ENCODE assay signal across 8 mouse cellular contexts in the genomic region with DNA sequence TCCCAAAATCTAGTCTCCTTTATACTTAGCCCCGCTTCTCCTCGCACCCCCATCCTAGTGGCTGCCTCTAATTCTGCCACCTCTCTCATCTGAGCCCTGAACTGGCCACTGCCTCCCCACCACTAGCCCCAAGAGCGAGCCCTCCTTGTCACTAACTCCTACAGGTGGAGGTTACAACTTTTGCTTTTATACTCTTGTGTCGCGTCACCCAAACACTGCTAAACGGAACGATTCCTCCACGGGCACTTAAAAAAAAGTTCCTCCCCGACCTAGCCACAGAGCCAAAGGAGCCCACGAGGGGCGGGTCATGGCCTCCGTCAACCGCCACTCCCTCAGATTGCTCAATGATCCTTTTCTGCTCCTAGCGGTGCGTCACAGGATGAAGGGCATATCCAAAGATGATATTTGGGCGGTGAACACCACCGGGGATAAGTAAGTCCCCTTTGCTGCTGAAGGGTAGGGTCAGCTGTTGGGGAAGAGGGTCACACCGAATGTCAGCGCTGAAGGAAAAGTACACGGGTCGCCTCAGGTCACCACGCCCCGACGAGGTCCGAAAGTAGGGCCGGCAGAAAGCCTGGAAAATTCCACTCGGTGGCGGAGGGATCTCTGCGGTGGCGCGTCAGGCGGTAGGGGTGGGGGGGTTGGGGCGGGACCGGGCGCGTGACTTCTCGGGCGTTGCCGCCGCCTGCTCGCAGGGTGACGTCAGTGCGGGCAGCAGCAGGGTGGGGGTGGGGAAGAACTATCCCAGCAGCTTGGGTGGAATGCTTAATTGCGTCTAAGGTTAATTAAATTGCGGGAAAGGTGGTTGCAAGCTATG. TPM values are rescaled to one million over a fixed set of nuclear protein-coding genes. Genes with fewer than 3 reads are reported as not detected.
DNase-seq lines count a peak whose midpoint lies in the region; ATAC-seq and TF ChIP-seq lines count a peak whose summit lies in the region.

No protein-coding gene starts in this region.

- WGBS in forebrain, embryonic 10.5 days, result 7% methylated on average over 45 of the region's 45 CpGs
- under 1% methylated on average over 45 of the region's 45 CpGs for WGBS in large intestine, adult 2 months
- 2% methylated on average over 45 of the region's 45 CpGs for WGBS in liver, postnatal 0 days (ENCODE audit: insufficient replicate concordance)
- 8% methylated on average over 45 of the region's 45 CpGs for WGBS in neural tube, embryonic 14.5 days

- no peaks in the 10 kb centered on the region for H3K36me3 ChIP-seq in forebrain, embryonic 10.5 days (replicated peaks)
- H3K36me3 ChIP-seq in liver, postnatal 0 days (replicated peaks; ENCODE audit: insufficient read depth, low read length), result peaks cover 5% of the 10 kb centered on the region; the same call in 1 of the 2 replicates
- H3K36me3 ChIP-seq in neural tube, embryonic 14.5 days (ENCODE audit: control insufficient read depth, insufficient read depth, low read length), result no peaks in the 10 kb centered on the region

- H3K4me1 ChIP-seq in forebrain, embryonic 10.5 days, result peaks cover 100% of the 10 kb centered on the region
- peaks cover 74% of the 10 kb centered on the region for H3K4me1 ChIP-seq in liver, postnatal 0 days (ENCODE audit: insufficient read depth)
- peaks cover 40% of the 10 kb centered on the region for H3K4me1 ChIP-seq in neural tube, embryonic 14.5 days (ENCODE audit: control insufficient read depth, insufficient read depth, low read length)

- peak overlapping the region; percentile 91 for H3K27ac ChIP-seq in forebrain, embryonic 10.5 days
- H3K27ac ChIP-seq in liver, postnatal 0 days (ENCODE audit: low read depth), result peak overlapping the region; percentile 100
- H3K27ac ChIP-seq in neural tube, embryonic 14.5 days (ENCODE audit: low read depth, low read length), result peak overlapping the region; percentile 98

- H3K9me3 ChIP-seq in forebrain, embryonic 10.5 days, result no peaks in the 10 kb centered on the region
- H3K9me3 ChIP-seq in liver, postnatal 0 days (ENCODE audit: low read length), result no peaks in the 10 kb centered on the region
- H3K9me3 ChIP-seq in neural tube, embryonic 14.5 days (ENCODE audit: control insufficient read depth, low read length), result no peaks in the 10 kb centered on the region

- DNase-seq in brain, embryonic 18.5 days (ENCODE audit: low read depth, low spot score), result peak; percentile 83
- DNase-seq in forebrain, embryonic 10.5 days (ENCODE audit: extremely low spot score, low spot score), result peak; percentile 96
- DNase-seq in heart, postnatal 10 days, result peak; percentile 98
- DNase-seq in large intestine, adult 2 months (ENCODE audit: low read depth, low spot score), result peak; percentile 97
- peak; percentile 98 for DNase-seq in liver, postnatal 0 days
- peak; percentile 95 for DNase-seq in testis, postnatal 10 days (ENCODE audit: low spot score)

- intact Hi-C loops in heart, postnatal 10 days (cut with DNase I), result loop anchor here (1.0 kb wide), 1 partner anchor 43 kb away; no protein-coding TSS in a partner anchor

- peak overlapping the region; percentile 88 for H3K9ac ChIP-seq in liver, postnatal 0 days (replicated peaks)
- peak overlapping the region; percentile 55 for H3K9ac ChIP-seq in neural tube, embryonic 14.5 days (replicated peaks; ENCODE audit: low read depth, low read length)

- H3K27me3 ChIP-seq in forebrain, embryonic 10.5 days (ENCODE audit: poor library complexity, severe bottlenecking), result no peaks in the 10 kb centered on the region
- H3K27me3 ChIP-seq in liver, postnatal 0 days (ENCODE audit: insufficient read depth, low read length), result no peaks in the 10 kb centered on the region
- no peaks in the 10 kb centered on the region for H3K27me3 ChIP-seq in neural tube, embryonic 14.5 days (ENCODE audit: control insufficient read depth, insufficient read depth, low read length)

- peak; percentile 90 for TF ChIP-seq EP300 in liver, postnatal 0 days (IDR thresholded peaks at IDR 0.05; ENCODE audit: low read depth)

- peak; percentile 27 for TF ChIP-seq CTCF in liver, postnatal 0 days (IDR thresholded peaks at IDR 0.05; ENCODE audit: low read depth)

- ATAC-seq in CD4-positive, CD25-positive, alpha-beta regulatory T cell, adult 4 months, result peak; percentile 46
- peak; percentile 55 for ATAC-seq in liver, postnatal 0 days
- peak; percentile 53 for ATAC-seq in neural tube, embryonic 14.5 days (ENCODE audit: low read depth)

- H3K4me2 ChIP-seq in liver, postnatal 0 days (ENCODE audit: low read depth, low read length), result peak overlapping the region; percentile 84
- peak overlapping the region; percentile 72 for H3K4me2 ChIP-seq in neural tube, embryonic 14.5 days (ENCODE audit: low read depth, low read length)

- peak overlapping the region; percentile 48 for H3K4me3 ChIP-seq in forebrain, embryonic 10.5 days
- H3K4me3 ChIP-seq in liver, postnatal 0 days (ENCODE audit: low read depth, low read length), result peak overlapping the region; percentile 58
- H3K4me3 ChIP-seq in neural tube, embryonic 14.5 days (ENCODE audit: low read depth, low read length), result peak overlapping the region; percentile 26

RNA-seq across cellular contexts. Expression of a gene that starts 29.5 kb away (rescaled TPM):
- polyA plus RNA-seq in CD4-positive, CD25-positive, alpha-beta regulatory T cell, adult 4 months (2017; shearing (Covaris generic)), result 10 to 100 TPM; 62.6 to 85.3 TPM
- 36.9 and 40.6 TPM in 2 replicates for polyA plus RNA-seq in forebrain, embryonic 10.5 days (2016; fragmentation: Nextera tagmentation; extraction: Ambion mirVana)
- 10 to 100 TPM; 19.0 to 20.5 TPM for total RNA-seq in heart, postnatal 10 days (2021)
- 24.6 and 48.3 TPM in 2 replicates for polyA plus RNA-seq in large intestine, adult 2 months (2012; rRNA removed)
- 8.5 and 9.0 TPM in 2 replicates for polyA plus RNA-seq in liver, postnatal 0 days (2015; fragmentation: Nextera tagmentation; extraction: Ambion mirVana)
- 9.4 and 12.7 TPM in 2 replicates for polyA plus RNA-seq in neural tube, embryonic 14.5 days (2014; fragmentation: Nextera tagmentation; extraction: Ambion mirVana)

RNA-seq across cellular contexts. Expression of a gene that starts 32.1 kb away (rescaled TPM):
- 10 to 100 TPM; 51.6 to 73.7 TPM for polyA plus RNA-seq in CD4-positive, CD25-positive, alpha-beta regulatory T cell, adult 4 months (2017; shearing (Covaris generic))
- polyA plus RNA-seq in forebrain, embryonic 10.5 days (2016; fragmentation: Nextera tagmentation; extraction: Ambion mirVana), result 1.5 and 2.0 TPM in 2 replicates
- total RNA-seq in heart, postnatal 10 days (2021), result 1 to 10 TPM; 4.6 to 5.9 TPM
- 16.0 and 122 TPM in 2 replicates for polyA plus RNA-seq in large intestine, adult 2 months (2012; rRNA removed)
- 8.4 and 9.1 TPM in 2 replicates for polyA plus RNA-seq in liver, postnatal 0 days (2015; fragmentation: Nextera tagmentation; extraction: Ambion mirVana)
- 0.59 and 1.3 TPM in 2 replicates for polyA plus RNA-seq in neural tube, embryonic 14.5 days (2014; fragmentation: Nextera tagmentation; extraction: Ambion mirVana)

RNA-seq across cellular contexts. Expression of a gene that starts 48.4 kb away (rescaled TPM):
- polyA plus RNA-seq in CD4-positive, CD25-positive, alpha-beta regulatory T cell, adult 4 months (2017; shearing (Covaris generic)), result under 1 TPM; 0.51 to 0.84 TPM
- polyA plus RNA-seq in forebrain, embryonic 10.5 days (2016; fragmentation: Nextera tagmentation; extraction: Ambion mirVana), result 9.0 and 9.1 TPM in 2 replicates
- total RNA-seq in heart, postnatal 10 days (2021), result 1 to 10 TPM; 1.1 to 1.2 TPM
- 1.1 and 2.1 TPM in 2 replicates for polyA plus RNA-seq in large intestine, adult 2 months (2012; rRNA removed)
- polyA plus RNA-seq in liver, postnatal 0 days (2015; fragmentation: Nextera tagmentation; extraction: Ambion mirVana), result 1.5 and 1.7 TPM in 2 replicates
- polyA plus RNA-seq in neural tube, embryonic 14.5 days (2014; fragmentation: Nextera tagmentation; extraction: Ambion mirVana), result 11.4 and 12.8 TPM in 2 replicates

Comparison
In these comparisons a context has a peak if more than half of its experiments do, and no peak if none do; other contexts are left out.
1. Peak in every context shown above with its lines: DNase-seq, ATAC-seq, H3K4me3 ChIP-seq and H3K27ac ChIP-seq.